Mouse (Mus musculus): ENCODE measurements around the gene Mgat4a. TPM values are rescaled to one million over a fixed set of nuclear protein-coding genes. Genes with fewer than 3 reads are reported as not detected.

Gene Mgat4a
- total and polyA plus RNA-seq, 3 experiments: 2.7 to 2.8 TPM; not detected in 1

- H3K4me3 ChIP-seq (ENCODE audit: control insufficient read depth in 1 of 2, insufficient read depth in 1 of 2, low read depth in 2 of 2, low read length in 2 of 2): peak overlapping the region; percentile 76 to 93
- peaks cover 47% of the 10 kb centered on the region for H3K79me2 ChIP-seq (ENCODE audit: control insufficient read depth, insufficient read depth, low read length, poor library complexity)
- H3K36me3 ChIP-seq (ENCODE audit: control insufficient read depth in 1 of 2, insufficient read depth in 2 of 2, low read length in 2 of 2): peaks cover 9 to 40% of the 10 kb centered on the region in 2 experiments
- TF ChIP-seq NELFE (IDR thresholded peaks at IDR 0.05; ENCODE audit: low read depth, low read length): no peak
- no peak for TF ChIP-seq NRF1 (IDR thresholded peaks at IDR 0.05; ENCODE audit: insufficient read depth, low read depth, low read length, poor library complexity, severe bottlenecking)
- TF ChIP-seq CTCF (IDR thresholded peaks at IDR 0.05 in 2 of 3, conservative IDR thresholded peaks at IDR 0.05 in 1 of 3; ENCODE audit: control insufficient read depth in 1 of 3, insufficient read depth in 1 of 3, low read depth in 2 of 3, low read length in 3 of 3, poor library complexity in 1 of 3, severe bottlenecking in 1 of 3): no peak
- no peak for TF ChIP-seq ZNF384 (IDR thresholded peaks at IDR 0.05; ENCODE audit: low read depth, low read length)
- TF ChIP-seq GABPA (IDR thresholded peaks at IDR 0.05; ENCODE audit: low read depth, low read length): no peak
- no peak for TF ChIP-seq GATA1 (IDR thresholded peaks at IDR 0.05; ENCODE audit: low read depth, low read length)
- no peak for TF ChIP-seq SIN3A (IDR thresholded peaks at IDR 0.05; ENCODE audit: low read length)
- no peaks in the 10 kb centered on the region for H3K27me3 ChIP-seq (ENCODE audit: control insufficient read depth in 1 of 2, insufficient read depth in 2 of 2, low read length in 2 of 2)
- peak overlapping the region; percentile 94 for H3K27ac ChIP-seq (ENCODE audit: control insufficient read depth, low read depth, low read length)
- no peaks in the 10 kb centered on the region for H3K9me3 ChIP-seq (replicated peaks; ENCODE audit: insufficient read depth, low read length)
- peak; percentile 61 for DNase-seq (ENCODE audit: low read depth, low spot score)
- H3K9ac ChIP-seq (ENCODE audit: control insufficient read depth, low read depth, low read length, poor library complexity, severe bottlenecking): peak overlapping the region; percentile 82
- H3K4me1 ChIP-seq (ENCODE audit: control insufficient read depth in 1 of 2, insufficient read depth in 2 of 2, low read length in 2 of 2): peaks cover 14 to 35% of the 10 kb centered on the region in 2 experiments
Measured at GRCm38 (mm10) chr1:37428911-37429310, 111.9 kb downstream of the Mgat4a start.

DNA sequence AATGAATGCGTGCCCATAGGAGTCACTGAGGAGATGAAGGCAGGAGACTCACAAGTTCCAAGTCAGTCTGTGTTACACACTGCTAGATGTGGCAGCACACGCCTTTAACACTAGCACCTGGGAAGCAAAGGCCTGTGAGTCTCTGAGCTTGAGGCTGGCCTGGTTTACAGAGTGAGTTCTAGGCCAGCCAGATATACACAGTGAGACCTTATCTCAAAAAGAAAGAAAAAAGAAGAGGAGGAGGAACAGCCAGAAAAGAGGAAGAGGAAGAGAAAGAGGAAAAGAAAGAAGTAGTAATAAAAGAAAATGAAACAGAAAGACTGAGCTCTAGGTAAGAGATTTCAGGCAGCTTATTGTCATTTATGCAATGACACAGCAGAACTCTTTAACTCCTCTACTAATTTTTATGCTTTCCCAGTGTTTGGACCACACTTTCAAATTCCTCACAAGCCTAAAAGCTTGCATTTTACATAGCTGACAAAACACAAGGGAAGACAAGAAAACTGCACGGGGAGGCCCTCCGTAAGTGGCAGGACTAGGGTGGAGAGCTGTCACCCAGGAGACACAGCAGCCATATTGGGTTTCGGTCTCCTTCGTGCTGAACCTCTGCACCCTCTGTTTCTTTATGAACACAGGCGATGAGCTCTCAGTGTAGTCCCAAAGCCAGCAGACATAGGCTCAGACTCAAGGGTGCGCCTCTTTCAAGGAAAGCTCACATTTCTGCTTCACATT is 113.5 kb downstream of the Mgat4a start:
- peaks cover 40% of the 10 kb centered on the region for H3K79me2 ChIP-seq (ENCODE audit: control insufficient read depth, insufficient read depth, low read length, poor library complexity)
- peak overlapping the region; percentile 59 for H3K9ac ChIP-seq (ENCODE audit: control insufficient read depth, low read depth, low read length, poor library complexity, severe bottlenecking)
- peak overlapping the region; percentile 88 for H3K27ac ChIP-seq (ENCODE audit: control insufficient read depth, low read depth, low read length)
- no peaks in the 10 kb centered on the region for H3K27me3 ChIP-seq (ENCODE audit: control insufficient read depth in 1 of 2, insufficient read depth in 2 of 2, low read length in 2 of 2)
- peak; percentile 74 for DNase-seq (ENCODE audit: low read depth, low spot score)
- H3K4me3 ChIP-seq (ENCODE audit: control insufficient read depth in 1 of 2, insufficient read depth in 1 of 2, low read depth in 2 of 2, low read length in 2 of 2): peak overlapping the region; percentile 30 to 50
- peaks cover 12 to 40% of the 10 kb centered on the region in 2 experiments for H3K36me3 ChIP-seq (ENCODE audit: control insufficient read depth in 1 of 2, insufficient read depth in 2 of 2, low read length in 2 of 2)
- no peaks in the 10 kb centered on the region for H3K9me3 ChIP-seq (replicated peaks; ENCODE audit: insufficient read depth, low read length)
- peaks cover 14 to 35% of the 10 kb centered on the region in 2 experiments for H3K4me1 ChIP-seq (ENCODE audit: control insufficient read depth in 1 of 2, insufficient read depth in 2 of 2, low read length in 2 of 2)
- TF ChIP-seq NRF1 (IDR thresholded peaks at IDR 0.05; ENCODE audit: insufficient read depth, low read depth, low read length, poor library complexity, severe bottlenecking) (no peak), E2F4 (IDR thresholded peaks at IDR 0.05; ENCODE audit: borderline replicate concordance, low read depth, low read length) (no peak), HCFC1 (IDR thresholded peaks at IDR 0.05; ENCODE audit: low read depth, low read length) (peak; percentile 66), ZC3H11A (IDR thresholded peaks at IDR 0.05; ENCODE audit: low read depth, low read length) (no peak), MAZ (IDR thresholded peaks at IDR 0.05; ENCODE audit: low read depth, low read length) (no peak), USF2 (IDR thresholded peaks at IDR 0.05; ENCODE audit: borderline replicate concordance in 1 of 2, insufficient read depth in 1 of 2, low read depth in 1 of 2, low read length in 2 of 2) (no peak), SIN3A (IDR thresholded peaks at IDR 0.05; ENCODE audit: low read length) (peak; percentile 82), EP300 (IDR thresholded peaks at IDR 0.05; ENCODE audit: low read depth in 1 of 2, low read length in 2 of 2) (peak; percentile 51 to 73; a peak in 3 of 4 replicates), ZNF384 (IDR thresholded peaks at IDR 0.05; ENCODE audit: low read depth, low read length) (peak; percentile 79), MAX (IDR thresholded peaks at IDR 0.05; ENCODE audit: low read length) (0 out of 2 replicates have a peak, but pooled peaks have one; percentile 13), POLR2A (IDR thresholded peaks at IDR 0.05; ENCODE audit: control insufficient read depth in 1 of 2, insufficient read depth in 1 of 2, low read depth in 1 of 2, low read length in 2 of 2, poor library complexity in 1 of 2) (no peak), CTCF (IDR thresholded peaks at IDR 0.05 in 2 of 3, conservative IDR thresholded peaks at IDR 0.05 in 1 of 3; ENCODE audit: control insufficient read depth in 1 of 3, insufficient read depth in 1 of 3, low read depth in 2 of 3, low read length in 3 of 3, poor library complexity in 1 of 3, severe bottlenecking in 1 of 3) (no peak), ETS1 (IDR thresholded peaks at IDR 0.05; ENCODE audit: low read depth, low read length) (peak; percentile 90), NELFE (IDR thresholded peaks at IDR 0.05; ENCODE audit: low read depth, low read length) (peak; percentile 20; the same call in 1 of the 2 replicates), CHD1 (IDR thresholded peaks at IDR 0.05; ENCODE audit: low read depth, low read length) (no peak; the same call in 1 of the 2 replicates), MYC (IDR thresholded peaks at IDR 0.05; ENCODE audit: low read depth, low read length) (peak; percentile 53; the same call in 1 of the 2 replicates), TCF12 (IDR thresholded peaks at IDR 0.05; ENCODE audit: low read depth, low read length) (peak; percentile 54; the same call in 1 of the 2 replicates), ZMIZ1 (IDR thresholded peaks at IDR 0.05; ENCODE audit: low read depth, low read length) (no peak), MAFK (IDR thresholded peaks at IDR 0.05; ENCODE audit: borderline replicate concordance, low read depth, low read length) (0 out of 2 replicates have a peak, but pooled peaks have one; percentile 31), GATA1 (IDR thresholded peaks at IDR 0.05; ENCODE audit: low read depth, low read length) (peak; percentile 69), TAL1 (IDR thresholded peaks at IDR 0.05; ENCODE audit: low read length) (no peak), CHD2 (IDR thresholded peaks at IDR 0.05; ENCODE audit: low read length) (no peak), RCOR1 (IDR thresholded peaks at IDR 0.05; ENCODE audit: low read depth, low read length) (peak; percentile 64), MXI1 (IDR thresholded peaks at IDR 0.05; ENCODE audit: low read depth, low read length) (peak; percentile 60), BHLHE40 (IDR thresholded peaks at IDR 0.05; ENCODE audit: borderline replicate concordance, low read depth, low read length) (no peak; the same call in 1 of the 2 replicates), POLR2AphosphoS5 (IDR thresholded peaks at IDR 0.05; ENCODE audit: borderline replicate concordance, low read depth, low read length) (no peak)

All from MEL (cell line).